Mouse (Mus musculus): ENCODE results near the gene Gm45717. TPM values are rescaled to one million over a fixed set of nuclear protein-coding genes. Genes with fewer than 3 reads are reported as not detected.

Gene Gm45717
- polyA plus RNA-seq, 1 experiment, result not detected

GRCm38 (mm10) chr7:140966921-140967320 is 11.2 kb upstream of the Gm45717 start, which contains the start of gene Ifitm1:
Gene Ifitm1 (plus strand): TSS chr7:140967221.
- TF ChIP-seq CTCF (conservative IDR thresholded peaks at IDR 0.05; ENCODE audit: insufficient read depth, insufficient read length, low read depth, low read length) (no peak), POLR2A (IDR thresholded peaks at IDR 0.05; ENCODE audit: low read depth, low read length) (no peak)
- DNase-seq, result no peak
- no peaks in the 10 kb centered on the region for H3K36me3 ChIP-seq (ENCODE audit: control insufficient read depth, insufficient read depth, low read length)
- no peaks in the 10 kb centered on the region for H3K27me3 ChIP-seq (replicated peaks; ENCODE audit: control insufficient read depth, insufficient read depth, low read length)
- WGBS, result 95% methylated on average over 4 of the region's 4 CpGs
- no peaks in the 10 kb centered on the region for H3K4me1 ChIP-seq (ENCODE audit: control insufficient read depth, insufficient read depth, low read length)
- no peak within 1 kb of the TSS for H3K4me3 ChIP-seq (ENCODE audit: insufficient read depth, low read depth, low read length)
- peak within 1 kb of the TSS; percentile 35; the same call in 1 of the 2 replicates for H3K27ac ChIP-seq (ENCODE audit: insufficient read depth, low read depth, low read length)

- H3K4me1 ChIP-seq (ENCODE audit: control insufficient read depth, insufficient read depth, low read length), result no peaks in the 10 kb centered on the region
- H3K4me3 ChIP-seq (ENCODE audit: insufficient read depth, low read depth, low read length), result no peak overlapping the region
- no peak overlapping the region for H3K27ac ChIP-seq (ENCODE audit: insufficient read depth, low read depth, low read length)
- H3K27me3 ChIP-seq (replicated peaks; ENCODE audit: control insufficient read depth, insufficient read depth, low read length), result no peaks in the 10 kb centered on the region
- TF ChIP-seq CTCF (conservative IDR thresholded peaks at IDR 0.05; ENCODE audit: insufficient read depth, insufficient read length, low read depth, low read length), result no peak
- TF ChIP-seq POLR2A (IDR thresholded peaks at IDR 0.05; ENCODE audit: low read depth, low read length), result no peak
- DNase-seq, result no peak
- H3K36me3 ChIP-seq (ENCODE audit: control insufficient read depth, insufficient read depth, low read length), result no peaks in the 10 kb centered on the region
- 91% methylated on average over 2 of the region's 2 CpGs for WGBS
These were observed 7.0 kb upstream of the Gm45717 start for GRCm38 (mm10) chr7:140962733-140963132.

GRCm38 (mm10) chr7:140961416-140961815 is 5.7 kb upstream of the Gm45717 start:
- TF ChIP-seq CTCF (conservative IDR thresholded peaks at IDR 0.05; ENCODE audit: insufficient read depth, insufficient read length, low read depth, low read length) (no peak), POLR2A (IDR thresholded peaks at IDR 0.05; ENCODE audit: low read depth, low read length) (no peak)
- 78% methylated on average over 2 of the region's 2 CpGs for WGBS
- no peak for DNase-seq
- Histone ChIP-seq H3K4me1 (ENCODE audit: control insufficient read depth, insufficient read depth, low read length) (no peaks in the 10 kb centered on the region), H3K4me3 (ENCODE audit: insufficient read depth, low read depth, low read length) (no peak overlapping the region), H3K27me3 (replicated peaks; ENCODE audit: control insufficient read depth, insufficient read depth, low read length) (no peaks in the 10 kb centered on the region), H3K27ac (ENCODE audit: insufficient read depth, low read depth, low read length) (no peak overlapping the region), H3K36me3 (ENCODE audit: control insufficient read depth, insufficient read depth, low read length) (no peaks in the 10 kb centered on the region)

GRCm38 (mm10) chr7:140960026-140960425 is 4.3 kb upstream of the Gm45717 start:
- H3K27me3 ChIP-seq (replicated peaks; ENCODE audit: control insufficient read depth, insufficient read depth, low read length), result no peaks in the 10 kb centered on the region
- TF ChIP-seq CTCF (conservative IDR thresholded peaks at IDR 0.05; ENCODE audit: insufficient read depth, insufficient read length, low read depth, low read length) (no peak), POLR2A (IDR thresholded peaks at IDR 0.05; ENCODE audit: low read depth, low read length) (no peak)
- H3K36me3 ChIP-seq (ENCODE audit: control insufficient read depth, insufficient read depth, low read length), result no peaks in the 10 kb centered on the region
- H3K4me3 ChIP-seq (ENCODE audit: insufficient read depth, low read depth, low read length), result no peak overlapping the region
- 84% methylated on average over 5 of the region's 5 CpGs for WGBS
- no peak overlapping the region for H3K27ac ChIP-seq (ENCODE audit: insufficient read depth, low read depth, low read length)
- H3K4me1 ChIP-seq (ENCODE audit: control insufficient read depth, insufficient read depth, low read length), result no peaks in the 10 kb centered on the region
- no peak for DNase-seq

GRCm38 (mm10) chr7:140959181-140959901 is 3.6 kb upstream of the Gm45717 start:
- H3K4me3 ChIP-seq (ENCODE audit: insufficient read depth, low read depth, low read length), result no peak overlapping the region
- 16% methylated on average over 9 of the region's 9 CpGs for whole genome bisulfite sequencing
- H3K27me3 ChIP-seq (replicated peaks; ENCODE audit: control insufficient read depth, insufficient read depth, low read length), result no peaks in the 10 kb centered on the region
- TF ChIP-seq CTCF (conservative IDR thresholded peaks at IDR 0.05; ENCODE audit: insufficient read depth, insufficient read length, low read depth, low read length) (no peak; the same call in 1 of the 2 replicates), POLR2A (IDR thresholded peaks at IDR 0.05; ENCODE audit: low read depth, low read length) (no peak)
- H3K36me3 ChIP-seq (ENCODE audit: control insufficient read depth, insufficient read depth, low read length), result no peaks in the 10 kb centered on the region
- H3K4me1 ChIP-seq (ENCODE audit: control insufficient read depth, insufficient read depth, low read length), result no peaks in the 10 kb centered on the region
- peak; percentile 73 for DNase-seq
- H3K27ac ChIP-seq (ENCODE audit: insufficient read depth, low read depth, low read length), result peak overlapping the region; percentile 21

GRCm38 (mm10) chr7:140956556-140956869 is 776 bp upstream of the Gm45717 start:
- no peaks in the 10 kb centered on the region for H3K4me1 ChIP-seq (ENCODE audit: control insufficient read depth, insufficient read depth, low read length)
- H3K27ac ChIP-seq (ENCODE audit: insufficient read depth, low read depth, low read length), result peak overlapping the region; percentile 79
- 48% methylated on average over 6 of the region's 6 CpGs for WGBS
- DNase-seq, result no peak
- no peak overlapping the region for H3K4me3 ChIP-seq (ENCODE audit: insufficient read depth, low read depth, low read length)
- no peak for TF ChIP-seq POLR2A (IDR thresholded peaks at IDR 0.05; ENCODE audit: low read depth, low read length)
- no peak for TF ChIP-seq CTCF (conservative IDR thresholded peaks at IDR 0.05; ENCODE audit: insufficient read depth, insufficient read length, low read depth, low read length)
- H3K27me3 ChIP-seq (replicated peaks; ENCODE audit: control insufficient read depth, insufficient read depth, low read length), result no peaks in the 10 kb centered on the region
- no peaks in the 10 kb centered on the region for H3K36me3 ChIP-seq (ENCODE audit: control insufficient read depth, insufficient read depth, low read length)

- no peaks in the 10 kb centered on the region for H3K4me1 ChIP-seq (ENCODE audit: control insufficient read depth, insufficient read depth, low read length)
- TF ChIP-seq CTCF (conservative IDR thresholded peaks at IDR 0.05; ENCODE audit: insufficient read depth, insufficient read length, low read depth, low read length) (no peak), POLR2A (IDR thresholded peaks at IDR 0.05; ENCODE audit: low read depth, low read length) (no peak)
- no peaks in the 10 kb centered on the region for H3K27me3 ChIP-seq (replicated peaks; ENCODE audit: control insufficient read depth, insufficient read depth, low read length)
- H3K4me3 ChIP-seq (ENCODE audit: insufficient read depth, low read depth, low read length), result peak overlapping the region; percentile 68
- no peak for DNase-seq
- 4% methylated on average over 17 of the region's 17 CpGs for WGBS
- no peaks in the 10 kb centered on the region for H3K36me3 ChIP-seq (ENCODE audit: control insufficient read depth, insufficient read depth, low read length)
- peak overlapping the region; percentile 83 for H3K27ac ChIP-seq (ENCODE audit: insufficient read depth, low read depth, low read length)
These were observed 395 bp downstream of the Gm45717 start for GRCm38 (mm10) chr7:140955342-140955741.
